Mouse (Mus musculus) bone marrow, adult 2 months (tissue): ENCODE measurements around the gene Xlr4a.

Experiments used
- CTCF ChIP-seq: fragments of 200-500 bp; IDR thresholded peaks from 2 replicates; pipeline ENCODE4 v1.5.1; 2011; ENCODE audit warnings: low read length, control low read depth; ENCODE audit not compliant: control insufficient read depth, insufficient read depth
- POLR2A ChIP-seq: fragments of 200-500 bp; IDR thresholded peaks from 2 replicates; pipeline ENCODE4 v1.6.1; 2011; ENCODE audit warnings: low read depth, mild to moderate bottlenecking, control low read depth, low read length, borderline replicate concordance; ENCODE audit not compliant: control insufficient read depth

GRCm38 (mm10) chrX:73038831-73039230 lies 43.4 kb downstream of the Xlr4a start:
- no peak for TF ChIP-seq CTCF
- TF ChIP-seq POLR2A, result no peak
